Mouse (Mus musculus) olfactory bulb, adult 2 months (tissue): ENCODE measurements around the gene Amtn. TPM values are rescaled to one million over a fixed set of nuclear protein-coding genes. Genes with fewer than 3 reads are reported as not detected.
"Not testable (repeated sequence)": the region's sequence is repeated elsewhere in the genome, so short reads cannot be mapped to it uniquely, and the experiment has no call there.

ENCODE experiments used
- H3K27ac ChIP-seq: fragments of 200-500 bp; 2 replicates; pipeline ENCODE4 v1.5.1; 2012; ENCODE audit warnings: low read depth, low read length; ENCODE audit not compliant: insufficient read depth
- H3K4me1 ChIP-seq: fragments of 200-500 bp; 2 replicates; pipeline ENCODE4 v1.6.1; 2012; ENCODE audit warnings: low read length; ENCODE audit not compliant: control insufficient read depth, insufficient read depth
- H3K4me3 ChIP-seq: fragments of 200-500 bp; 2 replicates; pipeline ENCODE4 v1.5.1; 2012; ENCODE audit warnings: mild to moderate bottlenecking, low read depth, low read length, moderate library complexity; ENCODE audit not compliant: insufficient read depth
- CTCF ChIP-seq: fragments of 200-500 bp; IDR thresholded peaks from 2 replicates; pipeline ENCODE4 v1.5.1; 2012; ENCODE audit warnings: low read depth, mild to moderate bottlenecking, low read length, moderate library complexity; ENCODE audit not compliant: insufficient read depth
- POLR2A ChIP-seq: fragments of 200-500 bp; IDR thresholded peaks from 2 replicates; pipeline ENCODE4 v1.6.1; 2012; ENCODE audit warnings: mild to moderate bottlenecking, low read depth, low read length, moderate library complexity; ENCODE audit not compliant: insufficient read depth
- WGBS: fragments of 180-500 bp; shearing (Covaris S2); methylation state at CpG from one replicate; pipeline ENCODE4 v1.1.7; 2018; 5-methylcytosine and 5-hydroxymethylcytosine counted together
- polyA plus RNA-seq: library from polyadenylated mRNA; stranded (reverse); fragments of >200 nt; gene quantifications from 2 replicates; pipeline ENCODE4 v1.2.4, GENCODE M21; 2012; ENCODE audit warnings: low replicate concordance; ENCODE audit not compliant: missing spikeins, insufficient read depth, insufficient read length

The Amtn gene
- not detected in 2 replicates for polyA plus RNA-seq

- 82% methylated on average over 4 of the region's 4 CpGs for WGBS
- Histone ChIP-seq H3K4me3 (no peak within 1 kb of the TSS), H3K4me1 (no peaks in the 10 kb centered on the region), H3K27ac (no peak within 1 kb of the TSS)
- TF ChIP-seq POLR2A, result no peak
- no peak for TF ChIP-seq CTCF
These were observed at the start of gene Amtn for GRCm38 (mm10) chr5:88375808-88376207. Gene Amtn, plus strand, starts transcription at chr5:88376108.

GRCm38 (mm10) chr5:88348533-88348932, 27.4 kb upstream of the Amtn start:
- H3K4me3 ChIP-seq, H3K27ac ChIP-seq, H3K4me1 ChIP-seq: not testable (repeated sequence)
- 44% methylated on average over 2 of the region's 2 CpGs for WGBS

GRCm38 (mm10) chr5:88364768-88365167, 11.1 kb upstream of the Amtn start:
- Histone ChIP-seq H3K27ac (no peak overlapping the region), H3K4me3 (no peak overlapping the region), H3K4me1 (no peaks in the 10 kb centered on the region)
- TF ChIP-seq CTCF (no peak), POLR2A (no peak)
- WGBS, result 6% methylated on average over 5 of the region's 5 CpGs

DNA sequence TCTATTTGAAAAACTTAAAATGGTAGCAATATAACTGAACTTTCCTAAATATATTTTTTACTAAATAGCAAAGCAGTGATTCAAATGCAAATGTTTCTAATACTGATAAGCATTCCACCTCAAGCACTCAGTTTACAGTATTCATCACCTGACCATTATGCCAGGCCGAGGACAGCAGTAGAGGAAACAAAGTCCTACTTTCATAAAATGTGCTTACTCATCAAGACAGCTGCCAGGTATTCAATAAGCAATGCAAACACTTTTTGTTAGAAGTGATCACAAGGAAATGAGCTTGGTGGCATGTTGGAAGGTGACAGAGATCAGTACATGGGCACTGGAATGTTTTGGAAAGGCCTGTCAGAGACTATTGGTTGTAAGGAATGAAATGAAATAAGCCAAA, 9.0 kb upstream of the Amtn start:
- WGBS, result 43% methylated on average over 1 of the region's 1 CpGs
- H3K4me3 ChIP-seq, result no peak overlapping the region
- no peak for TF ChIP-seq CTCF
- no peak for TF ChIP-seq POLR2A
- no peak overlapping the region for H3K27ac ChIP-seq
- H3K4me1 ChIP-seq, result no peaks in the 10 kb centered on the region

DNA sequence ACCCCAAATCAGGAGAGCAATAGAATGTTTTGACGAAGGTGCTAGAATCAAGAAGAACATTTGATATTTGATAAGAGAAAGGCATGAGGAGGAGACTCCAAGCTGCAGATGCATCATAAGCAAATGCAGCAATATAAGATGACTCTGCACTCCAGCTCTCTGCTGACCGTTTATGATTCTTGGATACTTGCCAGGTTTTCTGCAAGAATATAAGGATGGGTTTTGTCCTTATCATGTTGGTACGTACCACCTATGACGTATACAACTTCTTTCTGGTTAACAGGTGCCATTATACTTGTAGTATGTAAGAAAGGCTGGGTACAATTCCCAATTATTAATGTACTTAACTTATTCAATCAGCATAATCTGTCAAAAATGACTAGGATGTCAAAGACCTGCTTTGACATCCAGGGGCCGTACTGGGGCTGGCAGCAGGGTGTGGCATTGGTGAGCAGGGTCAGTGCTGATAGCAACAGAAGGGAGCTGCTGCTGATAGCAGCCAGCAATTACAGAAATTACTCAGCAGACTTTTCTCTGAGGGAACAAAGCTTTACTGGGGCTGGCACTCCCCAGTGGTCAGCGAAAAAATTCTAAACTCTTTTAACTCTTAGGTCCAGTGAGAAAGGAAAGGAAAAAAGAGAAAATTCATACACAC, 5.2 kb upstream of the Amtn start:
- no peak overlapping the region for H3K27ac ChIP-seq
- WGBS, result 71% methylated on average over 6 of the region's 6 CpGs
- no peak overlapping the region for H3K4me3 ChIP-seq
- H3K4me1 ChIP-seq, result no peaks in the 10 kb centered on the region
- TF ChIP-seq POLR2A (no peak), CTCF (no peak)

- no peak for TF ChIP-seq POLR2A
- no peak for TF ChIP-seq CTCF
- WGBS, result 88% methylated on average over 6 of the region's 6 CpGs
- Histone ChIP-seq H3K4me1 (no peaks in the 10 kb centered on the region), H3K4me3 (no peak overlapping the region), H3K27ac (no peak overlapping the region)
These were observed 3.3 kb upstream of the Amtn start for GRCm38 (mm10) chr5:88372563-88372962.

GRCm38 (mm10) chr5:88391960-88392359, 16.1 kb downstream of the Amtn start:
- H3K4me3 ChIP-seq, H3K4me1 ChIP-seq, H3K27ac ChIP-seq: not testable (repeated sequence)
- 86% methylated on average over 2 of the region's 2 CpGs for WGBS

DNA sequence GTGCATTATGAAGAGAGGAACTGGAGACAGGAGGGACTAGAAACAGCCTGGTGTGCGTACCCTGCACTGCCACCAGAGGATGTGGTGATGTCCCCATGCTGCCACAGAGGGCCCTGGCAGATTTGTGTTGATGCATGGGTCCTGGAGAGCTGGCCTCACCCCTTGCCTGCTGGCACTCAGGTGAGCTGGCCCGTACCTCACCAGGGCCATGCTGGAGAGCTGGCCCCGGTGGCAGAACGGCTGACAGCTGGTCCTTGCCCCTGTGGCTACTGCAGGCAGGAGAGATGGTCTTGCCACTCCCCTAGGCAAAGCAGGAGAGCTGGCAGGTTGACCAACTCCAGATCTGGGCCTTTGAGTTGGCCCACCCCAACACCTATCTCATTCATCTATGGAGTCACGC, 22.7 kb downstream of the Amtn start:
- Histone ChIP-seq H3K27ac (no peak overlapping the region), H3K4me1 (no peaks in the 10 kb centered on the region), H3K4me3 (no peak overlapping the region)
- WGBS, result 81% methylated on average over 5 of the region's 5 CpGs
- TF ChIP-seq CTCF (no peak), POLR2A (no peak)

GRCm38 (mm10) chr5:88399849-88400248, 23.9 kb downstream of the Amtn start:
- WGBS, result 7% methylated on average over 6 of the region's 6 CpGs
- no peak for TF ChIP-seq POLR2A
- TF ChIP-seq CTCF, result 0 out of 2 replicates have a peak, but pooled peaks have one; percentile 12
- H3K27ac ChIP-seq, result no peak overlapping the region
- H3K4me1 ChIP-seq, result no peaks in the 10 kb centered on the region
- no peak overlapping the region for H3K4me3 ChIP-seq

GRCm38 (mm10) chr5:88401464-88401863, 25.6 kb downstream of the Amtn start:
- TF ChIP-seq CTCF, result no peak
- TF ChIP-seq POLR2A, result no peak
- Histone ChIP-seq H3K27ac (no peak overlapping the region), H3K4me1 (no peaks in the 10 kb centered on the region), H3K4me3 (no peak overlapping the region)
- 68% methylated on average over 3 of the region's 3 CpGs for WGBS
